Mouse (Mus musculus): ENCODE measurements around the gene Tlx3. TPM values are rescaled to one million over a fixed set of nuclear protein-coding genes. Genes with fewer than 3 reads are reported as not detected.

Tlx3 gene
- total RNA-seq, 2 experiments from 2014 or later: 0.23 TPM; not detected in 1

Other genes starting within 250 kb of the Tlx3 start
- 1 to 10 TPM in 1 of 2 experiments, under 1 TPM in 1; 0.95 to 1.6 TPM for gene Fgf18, start 56.2 kb downstream of the Tlx3 start, total RNA-seq (2021)
- 100 to 1,000 TPM; 300 to 316 TPM for gene Npm1, start 40.4 kb downstream of the Tlx3 start, total RNA-seq (2021)
- gene Gm12117, start 73.1 kb upstream of the Tlx3 start, total RNA-seq (2021): not detected